Mouse (Mus musculus): ENCODE data around the gene Tuba1c.

- no peak for TF ChIP-seq MAX (IDR thresholded peaks at IDR 0.05)
- TF ChIP-seq CTCF (IDR thresholded peaks at IDR 0.05; ENCODE audit: control insufficient read depth, insufficient read depth, insufficient read length) = no peak
- no peak for TF ChIP-seq MYOG (IDR thresholded peaks at IDR 0.05; ENCODE audit: control insufficient read depth, extremely low read depth, insufficient read length)
- no peak for TF ChIP-seq FOSL1 (IDR thresholded peaks at IDR 0.05; ENCODE audit: insufficient read depth, low read length, poor library complexity, severe bottlenecking)
- TF ChIP-seq USF1 (IDR thresholded peaks at IDR 0.05; ENCODE audit: low read depth) = no peak
Observed at GRCm38 (mm10) chr15:99035431-99035830, 5.7 kb downstream of the Tuba1c start.

Data from C2C12 (cell line).